Mouse (Mus musculus) embryonic facial prominence, embryonic 13.5 days (tissue): ENCODE data around the gene Gm2026. TPM values are rescaled to one million over a fixed set of nuclear protein-coding genes. Genes with fewer than 3 reads are reported as not detected.
"Not testable (repeated sequence)": the region's sequence is repeated elsewhere in the genome, so short reads cannot be mapped to it uniquely, and the experiment has no call there.

Experiments used
- ATAC-seq: fragments of 200-750 bp; cut with Nextera tagmentation; 2 replicates; pipeline ENCODE4 v1.8.0; 2017; ENCODE audit warnings: low read depth; ENCODE audit not compliant: insufficient number of reproducible peaks, insufficient read depth, low FRiP score, low TSS enrichment
- H3K27ac ChIP-seq: fragments of 300-500 bp; sonication (generic); 2 replicates; pipeline ENCODE4 v1.5.1; 2015; ENCODE audit warnings: moderate library complexity, mild to moderate bottlenecking, inconsistent platforms
- H3K27me3 ChIP-seq: fragments of 300-500 bp; sonication (generic); 2 replicates; pipeline ENCODE4 v1.6.1; 2015; ENCODE audit warnings: mild to moderate bottlenecking, inconsistent platforms
- H3K36me3 ChIP-seq: fragments of 300-500 bp; sonication (generic); 2 replicates; pipeline ENCODE4 v1.6.1; 2015; ENCODE audit warnings: mild to moderate bottlenecking, inconsistent platforms
- H3K4me1 ChIP-seq: fragments of 300-500 bp; sonication (generic); 2 replicates; pipeline ENCODE4 v1.6.1; 2015; ENCODE audit warnings: inconsistent platforms
- H3K4me2 ChIP-seq: fragments of 300-500 bp; sonication (generic); 2 replicates; pipeline ENCODE4 v1.6.1; 2015; ENCODE audit warnings: moderate library complexity, mild to moderate bottlenecking, inconsistent platforms
- H3K4me3 ChIP-seq: fragments of 300-500 bp; sonication (generic); 2 replicates; pipeline ENCODE4 v1.5.1; 2015; ENCODE audit warnings: mild to moderate bottlenecking, inconsistent platforms
- H3K9ac ChIP-seq: fragments of 300-500 bp; sonication (generic); 2 replicates; pipeline ENCODE4 v1.6.1; 2015; ENCODE audit warnings: mild to moderate bottlenecking, inconsistent platforms
- H3K9me3 ChIP-seq: fragments of 300-500 bp; sonication (generic); 2 replicates; pipeline ENCODE4 v1.6.1; 2016; ENCODE audit warnings: inconsistent platforms
- WGBS: fragments of 180-500 bp; shearing (Covaris S2); methylation state at CpG from one replicate; pipeline ENCODE4 v1.1.7; 2015; ENCODE audit warnings: mixed read lengths; 5-methylcytosine and 5-hydroxymethylcytosine counted together
- polyA plus RNA-seq: library from polyadenylated mRNA; unstranded; fragments of >200 nt; fragmentation: Nextera tagmentation; extraction: Ambion mirVana; gene quantifications from 2 replicates; pipeline ENCODE4 v1.2.1, GENCODE M21; 2015

The Gm2026 gene
- 30.6 and 32.4 TPM in 2 replicates for polyA plus RNA-seq

DNA sequence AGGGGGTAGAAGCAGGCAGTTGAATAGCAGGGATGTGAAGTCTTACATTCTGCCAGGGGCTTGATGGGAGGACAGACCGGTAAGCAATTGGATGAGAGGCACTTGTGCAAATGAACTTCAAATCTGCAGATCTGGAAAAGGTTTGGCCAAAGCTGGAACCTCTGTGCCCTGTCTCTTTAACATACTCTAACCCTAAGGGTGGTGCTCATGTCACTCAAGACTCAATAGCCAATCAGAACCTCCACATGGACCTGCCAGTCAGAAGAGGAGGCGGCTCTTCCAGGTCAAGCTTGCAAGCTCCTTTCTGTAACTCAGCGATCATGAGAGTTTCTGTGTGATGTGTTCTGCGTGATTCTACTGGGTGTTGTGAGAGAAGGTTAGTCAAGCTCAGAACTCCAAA is at the start of gene Gm2026:
Gene Gm2026 (plus strand): TSS at position 301 of the 400 bp plus-strand sequence.
- H3K4me2 ChIP-seq, H3K27ac ChIP-seq, H3K9ac ChIP-seq, H3K4me1 ChIP-seq, ATAC-seq, H3K9me3 ChIP-seq, H3K27me3 ChIP-seq, H3K4me3 ChIP-seq, H3K36me3 ChIP-seq: not testable (repeated sequence)
- WGBS, result no CpG with 5 or more reads among the region's 4 CpGs

GRCm38 (mm10) chr2:175931000-175931399 is 34.1 kb upstream of the Gm2026 start, which contains the start of gene Zfp966:
Gene Zfp966, minus strand, starts transcription at chr2:175931100.
- not testable (repeated sequence) for H3K9me3 ChIP-seq, ATAC-seq, H3K36me3 ChIP-seq, H3K27ac ChIP-seq, H3K4me3 ChIP-seq, H3K9ac ChIP-seq, H3K4me2 ChIP-seq, H3K4me1 ChIP-seq, H3K27me3 ChIP-seq
- no CpG with 5 or more reads among the region's 6 CpGs for WGBS

Other genes starting within 250 kb of the Gm2026 start
- gene Gm2007, start 223.8 kb upstream of the Gm2026 start, polyA plus RNA-seq, result not detected in 2 replicates
- 3.1 TPM in 1 of 2 replicates, not detected in the other for gene Gm14288, start 164.2 kb upstream of the Gm2026 start, polyA plus RNA-seq
- 24.6 and 25.5 TPM in 2 replicates for gene Gm6710, start 96.1 kb upstream of the Gm2026 start, polyA plus RNA-seq
- 3.3 and 4.4 TPM in 2 replicates for gene Zfp966, start 34.2 kb upstream of the Gm2026 start, polyA plus RNA-seq
- 1.2 TPM in 1 of 2 replicates, not detected in the other for gene Gm2004, start 184.5 kb downstream of the Gm2026 start, polyA plus RNA-seq